Mouse (Mus musculus): Measurements from ENCODE around the gene Trak1. TPM values are rescaled to one million over a fixed set of nuclear protein-coding genes. Genes with fewer than 3 reads are reported as not detected.

Gene Trak1
- total and polyA plus RNA-seq, 3 experiments: 8.2 to 28.6 (median 18.1) TPM

GRCm38 (mm10) chr9:121359266-121359972 lies 62.1 kb downstream of the Trak1 start:
- no peaks in the 10 kb centered on the region for H3K79me2 ChIP-seq (replicated peaks; ENCODE audit: control insufficient read depth, extremely low read depth, insufficient read depth, poor library complexity, severe bottlenecking)
- TF ChIP-seq E2F4 (IDR thresholded peaks at IDR 0.05; ENCODE audit: insufficient replicate concordance, low read depth, low read length) (no peak), TCF12 (IDR thresholded peaks at IDR 0.05; ENCODE audit: low read depth, low read length) (no peak), IRF4 (IDR thresholded peaks at IDR 0.05; ENCODE audit: low read depth, low read length) (no peak), MXI1 (IDR thresholded peaks at IDR 0.05; ENCODE audit: low read depth, low read length) (no peak), RCOR1 (conservative IDR thresholded peaks at IDR 0.05; ENCODE audit: low read depth, low read length) (no peak), PAX5 (IDR thresholded peaks at IDR 0.05; ENCODE audit: low read length) (no peak), ZNF384 (IDR thresholded peaks at IDR 0.05; ENCODE audit: low read depth, low read length) (no peak)
- DNase-seq (ENCODE audit: extremely low read depth): no peak
- no peak overlapping the region for H3K9ac ChIP-seq (ENCODE audit: insufficient read depth, low read depth)
- H3K4me2 ChIP-seq (ENCODE audit: insufficient read depth, low read depth, poor library complexity, severe bottlenecking): no peak overlapping the region
- no peaks in the 10 kb centered on the region for H3K9me3 ChIP-seq (replicated peaks; ENCODE audit: low read length)
- H3K36me3 ChIP-seq (replicated peaks in 1 of 2; ENCODE audit: control insufficient read depth in 1 of 2, insufficient read depth in 1 of 2, low read length in 1 of 2): peaks cover 5 to 49% of the 10 kb centered on the region in 2 experiments
- H3K4me1 ChIP-seq (ENCODE audit: control insufficient read depth in 1 of 2, insufficient read depth in 2 of 2): peaks cover 0 to 29% of the 10 kb centered on the region in 2 experiments; a peak in 2 of 4 replicates
- no peak overlapping the region for H3K27ac ChIP-seq (ENCODE audit: insufficient read depth, low read depth)
- dilution Hi-C loops (cut with MboI; ENCODE audit: extremely low pct_ligation_motif_present, extremely low pct_unique_long_range_greater_than_20kb, low sequenced_read_pairs) (no loop called here), in situ Hi-C loops (cut with MboI; ENCODE audit: low pct_ligation_motif_present, low pct_unique_long_range_greater_than_20kb, low sequenced_read_pairs) (no loop called here)
- no peaks in the 10 kb centered on the region for H3K27me3 ChIP-seq (replicated peaks)
- H3K4me3 ChIP-seq (replicated peaks in 1 of 3; ENCODE audit: low read depth in 2 of 3, low read length in 2 of 3, poor library complexity in 1 of 3): no peak overlapping the region

GRCm38 (mm10) chr9:121360327-121360954 lies 63.1 kb downstream of the Trak1 start:
- Histone ChIP-seq H3K9ac (ENCODE audit: insufficient read depth, low read depth) (no peak overlapping the region), H3K27me3 (replicated peaks) (no peaks in the 10 kb centered on the region), H3K27ac (ENCODE audit: insufficient read depth, low read depth) (no peak overlapping the region), H3K4me3 (replicated peaks in 1 of 3; ENCODE audit: low read depth in 2 of 3, low read length in 2 of 3, poor library complexity in 1 of 3) (peak overlapping the region in 2 of 3 experiments; percentile 16 to 29), H3K4me1 (ENCODE audit: control insufficient read depth in 1 of 2, insufficient read depth in 2 of 2) (peaks cover 0 to 25% of the 10 kb centered on the region in 2 experiments; a peak in 2 of 4 replicates), H3K4me2 (ENCODE audit: insufficient read depth, low read depth, poor library complexity, severe bottlenecking) (no peak overlapping the region), H3K9me3 (replicated peaks; ENCODE audit: low read length) (no peaks in the 10 kb centered on the region), H3K79me2 (replicated peaks; ENCODE audit: control insufficient read depth, extremely low read depth, insufficient read depth, poor library complexity, severe bottlenecking) (no peaks in the 10 kb centered on the region), H3K36me3 (replicated peaks in 1 of 2; ENCODE audit: control insufficient read depth in 1 of 2, insufficient read depth in 1 of 2, low read length in 1 of 2) (peaks cover 15 to 57% of the 10 kb centered on the region in 2 experiments)
- DNase-seq (ENCODE audit: extremely low read depth): no peak
- TF ChIP-seq TBP (conservative IDR thresholded peaks at IDR 0.05; ENCODE audit: low read depth, low read length) (no peak), ZMIZ1 (IDR thresholded peaks at IDR 0.05; ENCODE audit: low read depth, low read length) (no peak), NELFE (IDR thresholded peaks at IDR 0.05; ENCODE audit: low read depth, low read length) (no peak)
- in situ Hi-C loops (cut with MboI; ENCODE audit: low pct_ligation_motif_present, low pct_unique_long_range_greater_than_20kb, low sequenced_read_pairs): no loop called here
- dilution Hi-C loops (cut with MboI; ENCODE audit: extremely low pct_ligation_motif_present, extremely low pct_unique_long_range_greater_than_20kb, low sequenced_read_pairs): no loop called here

- TF ChIP-seq KAT2A (IDR thresholded peaks at IDR 0.05; ENCODE audit: insufficient replicate concordance, low read length) (no peak), MEF2A (IDR thresholded peaks at IDR 0.05; ENCODE audit: borderline replicate concordance, low read depth, low read length) (no peak), NELFE (IDR thresholded peaks at IDR 0.05; ENCODE audit: low read depth, low read length) (no peak), SIN3A (IDR thresholded peaks at IDR 0.05; ENCODE audit: low read length) (no peak), JUN (IDR thresholded peaks at IDR 0.05; ENCODE audit: insufficient read depth, low read depth, low read length) (no peak), MXI1 (IDR thresholded peaks at IDR 0.05; ENCODE audit: low read depth, low read length) (no peak), POLR2AphosphoS2 (IDR thresholded peaks at IDR 0.05; ENCODE audit: low read depth, low read length) (no peak), USF1 (IDR thresholded peaks at IDR 0.05; ENCODE audit: low read depth, low read length) (no peak)
- Histone ChIP-seq H3K4me2 (ENCODE audit: insufficient read depth, low read depth, poor library complexity, severe bottlenecking) (no peak overlapping the region), H3K9me3 (replicated peaks; ENCODE audit: low read length) (no peaks in the 10 kb centered on the region), H3K9ac (ENCODE audit: insufficient read depth, low read depth) (no peak overlapping the region), H3K27ac (ENCODE audit: insufficient read depth, low read depth) (no peak overlapping the region), H3K79me2 (replicated peaks; ENCODE audit: control insufficient read depth, extremely low read depth, insufficient read depth, poor library complexity, severe bottlenecking) (no peaks in the 10 kb centered on the region), H3K36me3 (replicated peaks in 1 of 2; ENCODE audit: control insufficient read depth in 1 of 2, insufficient read depth in 1 of 2, low read length in 1 of 2) (peaks cover 17 to 58% of the 10 kb centered on the region in 2 experiments), H3K27me3 (replicated peaks) (no peaks in the 10 kb centered on the region), H3K4me1 (ENCODE audit: control insufficient read depth in 1 of 2, insufficient read depth in 2 of 2) (peaks cover 0 to 25% of the 10 kb centered on the region in 2 experiments; a peak in 2 of 4 replicates), H3K4me3 (replicated peaks in 1 of 3; ENCODE audit: low read depth in 2 of 3, low read length in 2 of 3, poor library complexity in 1 of 3) (peak overlapping the region in 2 of 3 experiments; percentile 16 to 29)
- dilution Hi-C loops (cut with MboI; ENCODE audit: extremely low pct_ligation_motif_present, extremely low pct_unique_long_range_greater_than_20kb, low sequenced_read_pairs) (no loop called here), in situ Hi-C loops (cut with MboI; ENCODE audit: low pct_ligation_motif_present, low pct_unique_long_range_greater_than_20kb, low sequenced_read_pairs) (no loop called here)
- DNase-seq (ENCODE audit: extremely low read depth): peak; percentile 51
Observed at GRCm38 (mm10) chr9:121361010-121361409, 63.7 kb downstream of the Trak1 start.
